Mouse (Mus musculus) lung, postnatal 0 days (tissue): ENCODE measurements around the gene Rai1.

ENCODE experiments used
- CTCF ChIP-seq: IDR thresholded peaks from 2 replicates; pipeline ENCODE4 v1.5.1; 2016; ENCODE audit warnings: antibody characterized with exemption, mild to moderate bottlenecking
- EP300 ChIP-seq: IDR thresholded peaks from 2 replicates; pipeline ENCODE4 v1.6.1; 2016; ENCODE audit warnings: antibody characterized with exemption, mild to moderate bottlenecking, control low read depth

DNA sequence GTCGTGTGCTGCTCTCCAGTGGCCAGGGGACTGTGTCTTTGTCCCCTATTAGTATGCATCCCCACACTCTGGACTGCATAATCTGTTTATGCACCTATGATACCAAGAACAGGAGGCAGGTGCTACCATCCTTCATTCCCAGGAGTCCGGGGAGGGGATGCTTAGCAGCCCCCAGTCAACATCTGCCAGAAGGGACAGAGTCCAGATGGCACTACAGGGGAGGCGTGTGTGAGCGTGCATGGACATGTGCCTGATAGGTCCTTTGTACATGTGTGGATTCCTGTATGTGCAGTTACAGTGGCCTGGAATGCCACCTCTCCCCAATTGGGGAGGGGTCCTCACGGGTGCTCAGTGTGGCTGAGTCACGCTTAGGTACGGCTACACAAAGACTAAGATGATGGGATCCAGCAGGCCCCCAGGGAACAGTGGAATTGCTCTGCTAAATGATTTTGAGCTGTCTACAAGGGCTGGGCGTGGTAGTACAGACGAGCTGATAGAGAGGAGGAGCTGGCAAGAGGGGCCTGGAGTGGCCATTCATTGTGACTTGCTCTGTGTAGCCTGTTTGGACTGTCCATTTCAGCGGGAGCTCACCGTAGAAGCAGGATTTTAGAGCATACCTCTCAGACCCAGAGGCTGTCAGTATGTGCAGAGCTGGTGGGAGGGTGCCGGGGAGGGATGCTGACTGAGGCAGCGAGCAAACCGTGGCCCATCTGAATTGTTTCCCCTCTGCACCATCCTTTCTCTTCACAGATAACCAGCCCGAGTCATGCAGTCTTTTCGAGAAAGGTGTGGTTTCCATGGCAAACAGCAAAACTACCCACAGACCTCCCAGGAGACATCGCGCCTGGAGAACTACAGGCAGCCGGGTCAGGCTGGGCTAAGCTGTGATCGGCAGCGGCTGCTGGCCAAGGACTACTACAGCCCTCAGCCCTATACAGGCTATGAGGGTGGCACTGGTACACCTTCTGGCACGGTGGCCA is 79.8 kb downstream of the Rai1 start:
- TF ChIP-seq CTCF (no peak), EP300 (no peak)
